Mouse (Mus musculus) layer of hippocampus, adult 9-11 months (tissue): Measurements from ENCODE around the gene Dock8.
"Not testable (repeated sequence)": the region's sequence is repeated elsewhere in the genome, so short reads cannot be mapped to it uniquely, and the experiment has no call there.

Source experiments
- DNase-seq: peaks from one replicate; pipeline ENCODE4 v3.0.0; 2022

The Dock8 gene

GRCm38 (mm10) chr19:25000153-25000552, 819 bp downstream of the Dock8 start:
- DNase-seq, result no peak

GRCm38 (mm10) chr19:25002032-25002431, 2.7 kb downstream of the Dock8 start:
- DNase-seq, result no peak

- DNase-seq, result no peak
These were observed 3.5 kb downstream of the Dock8 start for GRCm38 (mm10) chr19:25002828-25003227.

DNA sequence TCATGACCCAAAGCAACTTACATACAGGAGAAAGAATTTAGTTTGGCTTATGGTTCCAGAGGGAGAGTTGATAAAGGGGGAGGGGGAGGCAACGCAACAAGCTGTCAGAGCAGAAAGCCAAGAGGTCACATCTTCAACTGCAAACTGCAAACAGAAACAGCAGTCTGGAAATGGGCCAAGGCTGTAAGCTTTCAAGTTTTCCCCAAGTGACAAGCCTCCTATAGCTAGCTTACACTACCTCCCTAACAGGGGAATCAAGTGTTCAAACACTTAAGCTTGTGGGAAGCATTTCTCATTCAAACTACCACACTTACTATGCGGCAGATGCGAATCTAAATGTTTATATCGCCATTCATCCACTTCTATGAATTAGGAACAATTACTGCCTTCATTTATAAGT, 4.5 kb downstream of the Dock8 start:
- no peak for DNase-seq

DNA sequence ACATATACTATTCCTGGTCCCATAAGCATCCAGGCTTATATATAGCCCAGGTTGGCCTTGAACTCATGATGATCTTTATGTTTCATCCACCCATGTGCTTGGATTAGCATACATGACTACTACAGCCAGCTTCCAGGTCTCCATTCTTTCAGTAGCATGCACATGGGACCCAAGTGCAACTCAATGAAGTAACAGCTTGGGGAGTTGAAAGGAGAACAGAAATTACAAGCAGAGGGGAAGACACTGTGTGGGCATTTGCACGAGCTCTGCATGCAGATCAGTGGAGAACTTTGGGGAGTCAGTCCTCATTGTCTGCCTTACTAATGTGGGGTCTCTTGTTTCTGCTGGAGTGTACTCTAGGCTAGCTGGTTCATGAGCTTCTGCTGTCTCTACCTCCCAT, 7.4 kb downstream of the Dock8 start:
- DNase-seq, result no peak

DNA sequence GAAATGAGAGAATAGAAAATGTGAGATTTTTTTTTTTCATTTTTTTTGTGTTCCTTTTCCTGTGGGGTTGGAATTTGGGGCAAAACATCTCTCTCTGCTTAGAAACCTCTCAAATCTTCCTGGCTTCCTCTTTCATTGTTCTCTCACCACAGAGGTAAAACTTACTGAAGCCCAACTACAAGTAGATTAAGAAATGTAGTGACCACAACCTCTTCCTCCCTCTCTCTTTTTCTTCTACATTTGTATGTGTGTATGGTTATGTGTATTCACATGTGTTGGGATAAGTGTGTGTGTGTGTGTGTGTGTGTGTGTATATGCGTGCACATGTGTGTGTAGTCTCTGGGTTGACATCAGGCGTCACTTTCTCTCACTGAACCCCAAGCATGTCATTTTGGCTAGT, 9.2 kb downstream of the Dock8 start:
- no peak for DNase-seq

DNA sequence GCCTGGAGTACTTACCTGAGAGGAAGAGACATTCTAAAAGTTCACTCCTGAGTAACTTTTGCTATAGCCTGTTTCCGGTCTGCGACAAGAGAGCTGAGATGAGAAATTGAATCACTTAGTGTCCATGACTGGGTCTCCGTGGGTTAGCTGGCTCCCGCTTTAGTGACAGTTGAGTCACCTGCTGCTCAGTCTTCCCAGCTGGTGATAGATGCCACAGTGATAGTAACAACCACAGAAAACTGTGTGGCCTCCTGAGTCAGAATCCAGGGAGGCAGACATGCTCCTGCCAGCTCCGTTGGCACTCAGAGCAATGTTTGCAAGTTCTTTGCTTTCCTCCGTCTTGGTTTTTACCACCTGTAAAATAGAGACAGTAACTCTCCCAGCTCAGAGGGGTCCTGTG, 23.4 kb downstream of the Dock8 start:
- no peak for DNase-seq

- no peak for DNase-seq
These were observed 32.4 kb downstream of the Dock8 start for GRCm38 (mm10) chr19:25031765-25032164.

DNA sequence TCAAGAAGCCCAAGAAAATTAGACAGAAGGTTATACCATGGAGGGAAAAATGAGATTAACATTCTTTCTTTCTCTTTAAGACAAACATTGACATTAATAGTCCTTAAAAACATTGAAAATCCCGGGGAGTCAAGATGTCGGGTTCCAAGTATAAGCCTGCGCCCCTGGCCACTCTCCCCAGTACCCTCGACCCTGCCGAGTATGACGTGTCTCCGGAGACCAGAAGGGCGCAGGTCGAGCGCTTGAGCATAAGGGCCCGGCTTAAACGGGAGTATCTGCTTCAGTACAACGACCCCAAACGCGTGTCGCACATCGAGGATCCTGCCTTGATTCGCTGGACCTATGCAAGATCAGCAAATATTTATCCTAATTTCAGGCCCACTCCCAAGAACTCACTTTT, 33.7 kb downstream of the Dock8 start:
- DNase-seq, result not testable (repeated sequence)

DNA sequence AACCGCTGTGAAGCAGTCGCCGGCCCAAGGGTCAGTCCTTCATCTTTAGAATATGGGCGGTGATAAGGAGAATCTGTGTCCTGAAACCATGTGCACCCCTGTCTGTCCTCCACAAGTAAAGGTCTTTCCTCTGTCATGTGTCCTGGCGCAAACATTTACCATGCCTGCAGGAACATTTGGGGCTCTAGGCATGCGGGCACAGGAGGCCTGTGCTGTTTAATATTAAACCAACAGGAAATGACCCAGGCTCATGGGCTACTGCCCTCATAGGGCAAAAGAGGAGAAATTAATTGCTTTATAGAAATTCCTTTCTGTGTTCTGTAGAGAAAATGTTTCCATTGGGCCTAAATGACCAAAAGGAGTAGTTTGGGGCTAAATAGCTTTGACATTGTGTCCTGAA, 36.5 kb downstream of the Dock8 start:
- DNase-seq, result no peak

- DNase-seq, result no peak
These were observed 37.5 kb downstream of the Dock8 start for GRCm38 (mm10) chr19:25036784-25037183.

DNA sequence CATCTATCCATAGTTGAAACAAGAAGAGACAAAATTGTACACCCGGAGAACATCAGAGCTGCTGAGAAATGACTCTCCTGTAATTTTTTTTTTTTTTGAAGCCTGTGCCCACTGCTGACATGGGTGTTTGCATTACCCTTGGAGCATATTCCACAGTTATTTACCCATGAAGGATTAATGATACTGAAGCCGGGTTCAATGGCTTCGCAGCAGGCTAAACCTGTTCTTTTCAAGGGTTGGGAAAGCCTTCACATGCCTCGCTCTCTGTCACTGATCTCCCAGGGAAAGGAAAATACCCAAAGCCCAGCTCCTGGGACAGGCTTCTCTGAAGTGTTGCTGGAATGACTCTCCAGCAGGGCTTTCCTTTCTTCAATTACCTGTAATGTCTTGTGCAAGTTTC, 37.9 kb downstream of the Dock8 start:
- DNase-seq, result no peak

GRCm38 (mm10) chr19:25038293-25038692, 39.0 kb downstream of the Dock8 start:
- no peak for DNase-seq

- no peak for DNase-seq
These were observed 41.9 kb downstream of the Dock8 start for GRCm38 (mm10) chr19:25041209-25041608.

- DNase-seq, result no peak
These were observed 43.6 kb downstream of the Dock8 start for GRCm38 (mm10) chr19:25042973-25043372.

DNA sequence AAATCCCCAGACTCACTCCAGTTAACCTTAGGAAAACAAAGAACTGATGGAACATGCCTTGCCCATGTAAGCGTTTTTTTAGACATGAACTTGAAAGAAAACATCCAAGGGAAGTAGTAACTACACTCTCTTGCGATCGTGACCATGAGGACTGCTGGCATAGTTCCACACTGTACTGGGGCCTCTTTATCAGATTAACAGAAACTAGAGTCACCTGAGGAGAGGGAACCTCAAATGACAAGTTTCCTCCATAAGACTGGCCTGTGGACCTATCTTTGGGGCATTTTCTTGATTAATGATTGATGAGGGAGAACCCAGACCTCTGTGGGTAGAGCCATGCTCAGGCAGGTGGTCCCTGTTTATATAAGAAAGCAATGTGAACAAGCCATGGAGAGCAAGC, 44.7 kb downstream of the Dock8 start:
- DNase-seq, result no peak

DNA sequence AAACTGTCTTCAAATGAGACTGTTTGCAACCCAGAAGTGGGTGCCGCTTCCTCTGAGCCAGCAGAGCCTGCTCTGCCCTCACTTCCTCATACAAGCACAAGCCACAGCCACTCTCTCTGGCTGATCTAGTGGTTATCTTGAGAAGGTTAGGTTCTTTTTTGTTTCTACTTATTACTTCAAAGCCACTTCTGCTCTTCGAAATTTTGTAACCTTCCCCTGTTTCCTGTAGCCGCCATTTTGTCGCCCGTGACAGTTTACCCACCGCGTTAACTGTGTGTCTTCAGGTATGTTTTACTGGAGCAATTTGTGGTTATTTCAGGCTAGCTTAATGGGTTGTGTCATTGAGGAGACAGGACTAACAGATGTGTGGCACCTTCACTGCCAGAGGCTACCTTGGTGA, 53.0 kb downstream of the Dock8 start:
- DNase-seq, result peak; percentile 52

- DNase-seq, result no peak
These were observed 53.8 kb downstream of the Dock8 start for GRCm38 (mm10) chr19:25053152-25053551.

DNA sequence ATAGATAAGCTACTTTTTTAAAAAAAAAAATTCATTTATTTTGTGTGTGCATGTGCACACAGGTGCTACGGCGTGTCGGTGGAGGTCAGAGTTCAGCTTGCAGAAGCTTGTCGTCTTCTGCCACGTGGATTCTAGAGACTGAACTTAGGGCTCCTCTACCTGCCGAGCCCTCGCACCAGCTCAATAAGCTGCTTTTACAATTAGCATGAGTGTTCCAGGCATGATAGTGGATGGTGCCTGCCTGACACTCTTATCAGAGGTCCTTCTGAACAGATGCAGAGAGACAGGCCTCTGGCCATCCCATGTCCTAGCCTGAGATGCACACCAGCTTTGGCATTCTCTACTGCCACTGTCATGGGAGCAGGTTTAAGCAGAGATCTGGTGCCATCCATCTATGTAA, 55.7 kb downstream of the Dock8 start:
- DNase-seq, result no peak

DNA sequence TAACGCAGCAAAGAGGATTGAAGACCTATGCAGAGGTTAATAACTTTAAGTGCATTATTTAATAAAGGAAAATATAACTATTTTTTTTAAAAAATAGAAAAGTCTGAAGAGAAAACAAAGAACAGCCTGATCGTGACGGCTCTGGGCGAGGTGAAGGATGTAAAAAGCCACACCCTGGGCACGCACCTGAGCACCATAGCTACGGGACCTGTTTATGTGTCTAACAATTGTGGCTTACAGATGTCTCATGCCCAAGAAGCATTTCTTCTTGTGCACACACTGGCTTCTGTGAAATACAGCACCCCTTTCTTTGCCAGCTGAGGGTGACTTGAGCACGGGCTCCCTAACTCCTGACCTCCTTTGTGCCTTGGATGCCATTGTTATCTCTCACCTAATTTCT, 56.2 kb downstream of the Dock8 start:
- DNase-seq, result no peak

- no peak for DNase-seq
These were observed 56.9 kb downstream of the Dock8 start for GRCm38 (mm10) chr19:25056224-25056623.

GRCm38 (mm10) chr19:25057826-25058225, 58.5 kb downstream of the Dock8 start:
- no peak for DNase-seq

DNA sequence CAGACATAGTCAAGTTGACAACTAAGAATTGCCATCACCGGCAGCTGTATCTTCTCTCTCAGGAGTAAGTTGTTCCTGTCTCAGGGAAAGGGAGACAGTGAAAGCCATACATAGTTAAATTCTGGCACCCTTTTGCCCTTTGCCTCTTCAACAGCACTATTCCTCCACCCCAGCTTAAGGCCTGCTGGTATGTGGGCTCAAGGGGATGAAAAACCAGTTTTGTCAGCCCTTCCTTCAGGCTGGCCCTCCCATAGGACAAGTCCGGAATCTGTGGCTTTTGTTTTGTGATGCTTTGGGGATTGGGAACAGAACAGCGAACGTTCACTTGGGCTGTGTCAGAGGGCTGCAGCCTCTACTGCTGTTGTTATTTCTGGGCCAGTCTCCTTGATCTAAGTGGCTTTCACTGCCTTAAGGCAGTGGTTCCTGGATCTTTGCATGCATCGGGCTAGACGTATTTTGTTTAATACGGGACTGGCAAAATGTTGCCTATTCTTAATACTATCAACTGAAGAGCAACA, 60.6 kb downstream of the Dock8 start:
- no peak for DNase-seq

- no peak for DNase-seq
These were observed 61.0 kb downstream of the Dock8 start for GRCm38 (mm10) chr19:25060375-25060774.

DNA sequence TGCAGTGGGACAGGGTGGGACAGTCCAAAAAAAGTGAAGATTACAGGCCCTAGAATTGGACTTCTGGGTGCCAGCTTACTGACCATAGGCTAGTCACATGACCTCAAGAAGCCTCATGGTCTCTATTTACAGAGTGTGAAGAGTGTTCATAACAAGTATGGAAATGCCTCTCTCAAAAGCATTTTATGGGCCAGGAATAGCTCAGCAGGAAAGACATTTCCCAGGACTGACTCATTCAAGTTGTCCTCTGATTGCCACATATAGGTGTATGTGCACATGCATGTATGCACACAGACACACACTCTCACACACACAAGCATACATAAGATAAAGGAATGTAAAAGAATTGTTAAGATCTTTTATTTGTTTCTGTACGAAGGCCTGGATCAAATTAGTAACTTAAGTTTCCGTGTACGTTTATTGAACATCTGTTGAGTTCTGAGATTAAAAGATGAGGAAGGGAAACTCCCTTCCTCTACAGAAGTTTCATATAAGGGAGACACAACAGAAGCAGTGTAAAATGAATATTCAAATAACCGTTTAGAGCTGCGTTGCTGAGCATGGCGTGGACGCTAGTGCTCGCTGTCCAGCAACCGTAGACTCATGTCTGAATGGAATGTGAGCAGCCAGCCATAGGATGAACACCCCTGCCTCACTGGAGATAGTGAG, 63.0 kb downstream of the Dock8 start:
- no peak for DNase-seq
